Mouse (Mus musculus) gonadal fat pad, adult 2 months (tissue): ENCODE measurements around the gene Apobr. TPM values are rescaled to one million over a fixed set of nuclear protein-coding genes. Genes with fewer than 3 reads are reported as not detected.

Source experiments
- DNase-seq: peaks from one replicate; pipeline ENCODE4 v3.0.0-alpha.2; 2012; ENCODE audit warnings: low read depth
- polyA plus RNA-seq: library from polyadenylated mRNA; depleted of rRNA; stranded (reverse); fragments of >200 nt; gene quantifications from 2 replicates; pipeline ENCODE4 v1.2.3, GENCODE M21; 2012; rRNA removed

Apobr gene
- 22.4 and 30.5 TPM in 2 replicates for polyA plus RNA-seq

DNA sequence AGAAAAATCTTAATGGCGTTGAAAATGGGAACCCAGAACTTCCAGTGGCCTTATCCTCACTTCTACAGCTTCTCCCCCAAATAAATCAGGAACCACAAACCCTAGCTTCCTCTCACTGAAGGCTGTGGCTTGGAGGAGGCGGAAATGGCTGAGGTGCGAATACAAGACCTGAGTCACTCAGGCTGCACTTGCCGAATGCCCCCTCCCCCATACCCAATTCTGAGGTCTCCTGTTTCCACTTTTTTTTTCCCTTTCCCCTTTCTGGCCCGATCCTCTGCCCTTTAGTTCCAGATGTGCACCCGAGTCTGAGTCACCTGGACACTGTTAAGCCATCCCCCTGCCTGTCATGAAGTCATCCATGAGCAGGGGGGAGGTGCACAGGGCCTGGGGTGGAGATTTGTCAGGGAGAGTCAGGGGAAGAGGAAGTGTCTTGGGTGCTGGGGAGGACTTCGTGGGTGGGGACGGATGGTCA lies at the start of gene Apobr:
Apobr (plus strand) TSS at position 437 of the 472 bp plus-strand sequence.
- DNase-seq, result no peak

DNA sequence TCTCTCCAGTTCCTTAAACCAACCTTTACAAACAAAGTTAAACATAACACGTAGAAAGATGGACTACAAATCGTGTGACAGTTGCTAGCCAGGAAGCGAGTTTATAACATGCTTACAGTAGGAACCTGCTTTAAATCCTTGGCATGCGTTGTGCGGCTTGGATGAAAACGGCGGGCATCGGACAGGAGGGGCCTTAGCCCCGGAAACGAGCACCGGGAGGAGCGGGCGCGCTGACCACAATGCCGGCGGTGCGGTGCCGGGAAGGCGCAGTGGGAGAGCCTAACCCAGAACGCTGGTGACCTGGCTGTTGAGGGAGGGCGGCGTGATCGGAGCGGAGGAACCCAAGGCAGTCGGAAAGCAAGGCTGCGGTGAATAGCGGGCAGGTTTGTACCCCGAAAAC lies 49.0 kb upstream of the Apobr start:
- DNase-seq, result no peak

DNA sequence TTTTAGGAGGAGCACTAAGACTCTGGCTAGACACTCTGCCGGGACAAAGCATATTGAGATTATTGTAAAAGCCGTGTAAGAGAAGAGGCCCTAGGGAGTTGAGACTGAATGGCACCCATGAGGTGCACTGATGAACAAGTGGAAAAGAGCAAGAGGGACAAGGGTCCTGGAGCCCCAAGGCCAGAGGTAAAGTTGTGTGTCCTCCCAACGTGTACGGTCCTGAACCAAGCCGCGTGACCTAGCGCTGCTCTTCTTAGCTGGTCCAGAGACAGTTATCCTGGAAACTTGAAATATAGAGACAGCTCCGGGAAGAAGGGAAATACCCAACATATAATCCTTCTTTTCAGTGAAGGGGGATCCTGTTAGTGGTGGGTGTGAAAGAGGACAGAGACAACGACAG lies 48.3 kb upstream of the Apobr start:
- no peak for DNase-seq

DNA sequence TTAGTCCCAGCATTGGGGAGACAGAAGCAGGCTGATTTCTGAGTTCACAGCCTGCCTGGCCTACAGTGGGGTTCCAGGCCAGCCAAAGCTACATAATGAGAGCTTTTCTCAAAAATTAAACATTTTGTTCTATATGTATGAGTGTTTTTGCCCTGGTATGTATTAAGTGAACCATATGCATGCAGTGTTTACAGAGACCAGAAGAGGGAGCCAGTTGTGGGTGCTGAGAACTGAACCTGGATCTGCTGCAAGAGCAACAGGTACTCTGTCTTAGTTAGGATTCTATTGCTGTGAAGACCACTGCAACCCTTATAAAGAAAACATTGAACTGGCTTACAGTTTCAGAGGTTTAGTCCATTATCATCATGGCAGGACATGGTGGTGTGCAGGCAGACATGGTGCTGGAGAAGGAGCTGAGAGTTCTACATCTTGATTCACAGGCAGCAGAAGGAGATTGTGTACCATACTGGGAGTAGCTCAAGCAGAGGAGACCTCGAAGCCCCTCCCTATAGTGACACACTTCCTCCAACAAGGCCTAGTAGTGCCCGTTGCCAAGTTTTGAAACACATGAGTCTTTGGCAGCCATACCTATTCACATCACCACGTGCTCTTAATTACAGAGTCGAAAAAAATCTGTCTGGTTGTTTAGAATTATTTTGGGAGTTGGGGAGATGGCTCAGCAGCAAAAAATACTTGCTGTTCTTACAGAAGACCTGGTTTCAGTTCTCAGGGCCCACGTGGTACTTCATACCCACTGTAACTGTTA lies 46.7 kb upstream of the Apobr start:
- no peak for DNase-seq

DNA sequence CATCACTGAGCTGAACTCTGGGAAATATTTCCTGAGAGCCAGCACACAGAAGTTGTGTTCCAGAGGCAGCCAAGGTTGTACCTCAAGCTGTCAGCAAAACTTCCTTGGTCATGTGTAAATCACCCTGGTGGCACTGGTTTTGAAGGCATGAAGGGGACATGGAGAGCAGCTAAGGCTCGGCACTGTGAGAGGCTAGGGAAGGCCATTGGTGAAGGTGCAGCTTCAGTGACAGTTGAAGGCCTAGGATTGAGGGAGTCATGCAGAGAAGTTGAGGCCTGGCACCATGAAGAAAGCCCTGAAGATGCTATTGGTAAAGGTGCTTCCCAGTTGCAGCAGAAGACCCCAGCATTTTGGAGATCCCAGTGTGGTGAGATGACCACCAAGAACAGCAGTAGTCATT lies 43.1 kb upstream of the Apobr start:
- DNase-seq, result no peak

DNA sequence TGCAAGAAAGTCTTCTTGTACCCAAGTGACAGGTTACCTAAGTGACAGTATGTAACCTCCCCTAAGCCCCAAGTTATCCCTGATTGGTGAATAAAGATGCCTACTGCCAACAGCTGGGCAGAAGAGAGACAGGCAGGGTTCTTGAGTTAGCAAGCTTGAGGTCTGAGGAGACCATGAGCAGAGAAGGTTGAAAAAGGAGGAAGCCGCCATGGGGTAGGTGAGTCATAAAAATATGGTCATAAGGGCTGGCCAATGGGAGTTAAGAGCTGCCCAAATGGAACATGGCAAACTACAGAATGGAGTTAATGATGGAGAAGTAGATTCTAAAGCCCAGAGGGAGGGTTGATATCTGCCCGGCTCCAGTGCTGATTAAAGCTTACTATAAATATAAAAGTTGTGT lies 39.1 kb upstream of the Apobr start:
- DNase-seq, result no peak

DNA sequence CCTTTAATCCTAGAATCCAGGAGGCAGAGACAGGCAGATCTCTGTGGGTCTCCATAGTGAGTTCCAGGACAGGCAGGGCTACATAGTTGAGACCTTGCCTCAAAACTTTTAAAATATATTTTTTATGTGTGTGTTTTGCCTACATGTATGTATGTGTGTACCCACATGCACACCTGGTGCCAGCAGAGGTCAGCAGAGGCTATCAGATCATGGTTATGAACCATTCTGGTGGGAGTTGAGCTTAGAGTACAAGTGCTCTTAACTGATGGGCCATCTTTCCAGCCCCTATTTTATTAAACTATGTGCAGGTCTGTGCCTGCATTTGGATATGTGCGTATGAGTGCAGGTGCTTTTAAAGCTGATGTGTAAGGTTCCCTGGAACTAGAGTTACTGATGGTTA lies 29.9 kb upstream of the Apobr start:
- no peak for DNase-seq

DNA sequence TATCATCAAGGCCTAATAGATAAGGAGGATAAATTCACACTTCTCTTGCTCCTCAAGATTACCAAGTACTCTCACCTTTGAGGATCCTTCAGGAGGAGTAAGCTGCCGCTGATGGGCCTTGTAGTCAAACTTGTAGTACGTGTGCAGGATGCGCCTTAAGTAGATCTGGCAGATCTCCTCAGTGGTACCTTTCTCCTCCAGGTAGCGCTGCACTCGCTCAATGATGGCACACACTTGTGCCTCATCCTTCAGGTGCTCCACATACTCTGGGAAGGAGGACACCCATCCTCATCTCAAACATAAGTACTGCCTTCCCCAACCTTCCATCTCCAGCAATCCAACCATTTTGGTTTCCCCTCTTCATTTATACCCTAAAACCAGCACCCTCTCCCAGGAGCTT lies 28.1 kb upstream of the Apobr start:
- DNase-seq, result no peak

DNA sequence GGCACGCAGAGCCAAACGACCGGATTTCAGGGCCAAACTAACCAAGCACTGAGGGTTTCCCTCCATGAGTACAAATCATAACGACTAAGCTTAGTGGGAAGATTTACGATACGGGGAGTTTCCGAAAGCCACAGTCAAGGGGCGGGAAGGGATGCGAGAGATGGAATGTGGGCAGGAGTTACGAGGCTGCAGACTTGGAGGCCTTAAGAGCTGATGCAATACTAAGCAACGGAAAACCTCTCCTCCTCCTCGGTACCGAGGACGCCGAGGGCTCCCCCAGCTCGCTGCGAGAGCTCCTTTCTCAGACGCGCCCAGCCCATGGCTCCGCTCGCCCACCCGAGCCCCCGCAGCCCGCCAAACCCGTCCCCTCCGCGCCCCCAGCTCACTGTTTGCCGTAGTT lies 19.0 kb upstream of the Apobr start:
- DNase-seq, result peak; percentile 68

DNA sequence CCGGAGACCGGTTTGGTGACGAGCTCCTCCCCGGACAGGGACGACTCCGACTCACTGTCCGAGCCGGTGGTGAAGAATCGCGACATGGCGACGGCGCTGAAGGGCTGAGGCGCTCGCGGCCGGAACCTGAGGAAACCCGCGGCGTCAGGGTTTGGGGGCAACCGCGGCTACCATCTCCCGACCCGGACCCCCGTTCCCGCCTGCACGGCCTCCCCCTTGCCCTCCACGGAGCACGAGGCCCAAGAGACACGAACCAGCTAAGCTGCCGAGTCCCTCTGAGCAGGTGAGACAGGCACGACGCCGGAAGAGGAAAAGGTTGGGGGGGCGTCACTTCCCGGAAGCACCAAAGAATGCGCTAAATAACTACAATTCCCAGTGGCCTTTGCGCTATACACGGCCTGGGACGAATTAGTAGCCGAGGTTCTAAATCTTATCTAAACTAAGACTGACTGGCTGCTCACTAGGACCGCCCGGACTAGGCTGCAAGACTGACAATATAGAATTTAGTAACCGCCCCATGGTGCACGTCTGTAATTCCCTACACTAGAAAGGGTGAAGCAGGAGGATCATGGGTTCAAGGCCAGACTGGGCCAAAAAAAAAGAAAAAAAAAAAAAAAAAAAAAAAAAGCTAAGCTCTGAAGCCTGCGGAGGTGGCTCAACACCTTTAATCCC lies 18.5 kb upstream of the Apobr start, which contains the start of gene Eif3c:
Eif3c (minus strand) TSS at position 318 of the 672 bp plus-strand sequence.
- DNase-seq, result peak; percentile 76

DNA sequence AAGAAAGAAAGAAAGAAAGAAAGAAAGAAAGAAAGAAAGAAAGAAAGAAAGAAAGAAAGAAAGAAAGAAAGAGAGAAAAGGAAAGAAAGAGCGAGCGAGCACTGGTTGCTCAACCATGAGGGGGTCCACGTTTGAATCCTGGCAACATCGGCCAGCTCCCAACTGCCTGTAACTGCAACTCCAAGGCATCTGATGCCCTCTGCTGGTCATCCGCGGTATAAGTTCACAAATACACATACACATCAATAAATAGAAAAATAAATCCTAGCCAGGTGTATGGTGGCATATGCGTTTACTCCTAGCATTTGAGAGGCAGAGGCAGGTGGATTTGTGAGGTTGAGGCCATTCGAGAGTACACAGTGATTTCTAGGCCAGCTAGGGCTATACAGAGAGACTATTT lies 7.8 kb upstream of the Apobr start:
- no peak for DNase-seq

DNA sequence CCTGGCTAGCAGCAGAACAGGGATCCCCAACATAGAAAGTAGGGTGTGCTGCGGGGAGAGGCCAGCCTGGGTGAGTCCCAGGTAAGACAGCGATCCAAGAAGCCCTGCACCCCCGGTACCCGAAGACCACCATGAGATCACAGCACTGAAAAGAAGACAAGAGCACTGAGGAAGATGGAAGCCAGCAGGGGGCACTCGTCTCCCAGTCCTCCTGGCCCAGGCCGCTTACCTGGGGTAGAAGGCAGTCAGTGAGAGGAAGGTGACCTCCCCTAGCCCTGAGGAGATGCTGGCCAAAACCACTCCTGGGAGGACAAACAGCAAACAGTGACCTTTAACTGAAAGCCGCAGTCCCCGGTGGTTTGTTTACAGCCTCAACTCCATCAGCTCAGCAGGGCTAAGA lies 5.6 kb upstream of the Apobr start:
- DNase-seq, result no peak

DNA sequence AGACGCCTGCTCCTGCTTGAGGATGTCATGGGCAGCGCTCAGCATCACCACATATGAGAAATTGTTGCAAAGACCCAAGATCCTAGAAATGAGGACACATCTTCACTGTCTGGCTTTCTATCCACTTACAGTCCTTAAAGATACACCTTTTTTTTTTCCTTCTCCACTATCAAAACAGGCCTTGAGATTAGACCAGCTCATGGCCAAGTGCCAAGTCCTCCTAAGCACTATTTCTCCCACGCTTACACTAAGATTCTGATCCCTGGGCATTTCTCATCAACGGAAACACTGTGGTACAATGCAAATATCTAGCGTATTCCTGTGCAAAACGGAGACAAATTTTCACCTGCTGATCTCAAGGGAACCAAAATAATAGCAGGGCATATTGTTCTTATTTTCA lies 3.1 kb upstream of the Apobr start:
- no peak for DNase-seq

DNA sequence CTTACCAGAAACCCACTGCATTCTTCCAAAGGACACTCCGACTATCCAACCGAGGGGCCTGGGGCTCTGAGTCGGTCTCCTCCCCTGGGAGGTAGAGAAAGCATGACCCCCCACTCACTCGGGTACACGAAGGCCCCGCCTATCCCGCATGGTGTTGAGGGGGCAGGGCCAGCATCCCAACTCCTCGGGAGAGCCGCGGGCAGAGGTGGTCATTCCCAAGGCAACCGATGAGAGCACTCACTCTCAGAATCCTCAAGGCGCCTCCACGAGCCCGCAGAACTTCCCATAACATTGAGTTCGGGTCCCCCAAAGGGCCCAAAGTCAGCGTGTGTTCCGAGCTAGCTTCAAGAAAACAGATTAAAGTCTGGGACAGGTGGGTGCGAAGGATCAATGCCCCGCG lies 2.0 kb upstream of the Apobr start:
- DNase-seq, result no peak

DNA sequence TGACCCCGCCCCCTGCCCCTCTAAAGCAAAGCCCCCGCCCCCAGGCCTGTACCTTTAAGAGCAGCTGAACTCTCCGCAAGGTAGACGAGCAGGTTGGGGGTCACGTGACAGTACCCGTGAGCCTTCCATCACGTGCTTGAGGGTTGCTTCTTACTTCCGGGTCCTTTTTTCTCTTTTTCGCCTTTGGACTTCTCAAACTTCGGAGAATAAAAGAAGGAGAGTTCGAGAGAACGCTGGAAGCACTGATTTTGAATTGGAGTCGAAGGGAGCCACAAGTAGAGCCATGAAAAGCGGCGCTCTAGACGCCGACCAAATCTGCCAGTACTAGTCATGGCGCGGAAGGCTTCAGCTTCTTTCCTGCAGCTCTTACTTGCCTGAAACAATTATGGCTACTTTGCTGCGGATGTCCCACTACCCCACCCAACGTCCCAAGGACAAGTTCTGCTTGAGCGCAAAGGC lies 1.5 kb upstream of the Apobr start:
- DNase-seq, result no peak

DNA sequence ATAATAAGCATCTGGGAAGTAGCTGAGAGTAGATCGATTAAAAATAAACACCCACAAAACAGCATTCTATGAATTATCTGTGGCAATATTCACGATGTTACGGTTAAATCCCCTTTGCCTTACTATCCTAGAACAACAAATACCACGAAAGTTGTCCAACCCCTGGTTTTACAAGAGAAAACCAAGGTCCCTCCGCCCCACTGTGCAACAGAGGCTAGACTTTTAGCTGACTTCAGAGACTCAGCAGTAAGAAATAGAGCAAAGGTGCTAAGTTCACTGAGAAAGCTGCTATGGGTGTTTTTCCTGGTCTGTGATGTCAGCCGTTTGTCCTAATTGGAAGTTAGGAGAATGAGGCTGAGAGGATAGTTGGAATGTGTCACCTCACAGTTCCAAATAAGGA lies 981 bp upstream of the Apobr start:
- no peak for DNase-seq

DNA sequence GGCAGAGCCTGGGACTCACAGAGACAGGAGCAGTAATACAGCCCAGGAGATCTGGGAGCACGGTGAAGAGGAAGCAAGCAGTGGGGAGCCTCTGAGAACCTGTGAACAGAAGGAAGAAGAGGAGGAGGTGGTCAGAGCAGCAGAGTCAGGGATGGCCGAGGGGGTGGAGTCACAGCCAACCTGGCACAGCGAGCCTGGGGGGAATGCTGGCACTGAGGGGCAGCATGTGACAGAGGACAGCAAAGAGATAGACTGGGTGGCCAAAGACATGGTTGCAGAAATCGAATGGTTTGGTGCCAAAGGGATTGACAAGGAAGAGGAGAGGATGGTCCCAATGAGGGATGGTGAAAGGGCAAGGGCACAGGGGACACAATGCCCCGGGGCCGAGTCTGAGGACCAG lies 975 bp downstream of the Apobr start, which contains the start of gene Cln3:
Cln3 (minus strand) TSS at position 101 of the 400 bp plus-strand sequence.
- DNase-seq, result no peak

DNA sequence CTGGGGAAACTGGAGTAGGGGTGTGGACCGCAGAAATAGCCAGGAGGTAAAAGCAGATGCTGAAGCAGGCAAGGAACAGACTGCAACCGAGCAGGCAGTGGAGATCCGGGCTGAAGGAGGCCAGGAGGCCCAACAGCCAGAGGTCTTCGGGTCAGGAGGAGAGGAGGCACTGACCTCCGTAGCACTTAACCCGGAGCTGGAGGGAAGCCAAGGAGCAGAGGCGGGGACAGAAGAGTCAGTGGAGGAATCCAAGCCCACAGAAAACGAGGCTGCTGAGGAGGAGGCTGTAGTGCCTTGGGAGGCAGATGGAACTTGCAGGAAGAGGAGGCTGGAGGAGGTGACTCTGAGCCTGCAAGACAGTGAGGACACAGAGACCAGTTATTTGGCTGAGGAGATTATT lies 2.1 kb downstream of the Apobr start:
- no peak for DNase-seq

DNA sequence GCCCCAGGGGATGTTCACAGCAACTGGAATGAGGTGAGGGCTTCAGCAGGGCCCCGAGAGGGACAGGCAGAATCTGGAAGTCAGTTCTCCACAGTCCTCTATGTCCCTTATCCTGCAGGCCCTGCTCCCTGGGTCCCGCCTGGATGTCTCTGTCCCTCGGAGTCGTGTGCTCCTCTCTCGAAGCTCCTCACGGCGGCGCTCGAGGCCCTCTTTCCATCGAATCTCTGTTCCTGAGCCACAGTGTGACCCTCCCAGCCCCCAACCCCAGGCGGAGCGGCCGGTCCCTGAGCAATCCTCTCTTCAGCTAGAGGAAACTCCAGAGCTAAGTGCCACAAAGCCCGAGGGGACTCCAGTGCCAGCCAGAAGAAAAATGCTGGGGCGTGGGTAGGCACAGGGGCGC lies 3.0 kb downstream of the Apobr start:
- no peak for DNase-seq

DNA sequence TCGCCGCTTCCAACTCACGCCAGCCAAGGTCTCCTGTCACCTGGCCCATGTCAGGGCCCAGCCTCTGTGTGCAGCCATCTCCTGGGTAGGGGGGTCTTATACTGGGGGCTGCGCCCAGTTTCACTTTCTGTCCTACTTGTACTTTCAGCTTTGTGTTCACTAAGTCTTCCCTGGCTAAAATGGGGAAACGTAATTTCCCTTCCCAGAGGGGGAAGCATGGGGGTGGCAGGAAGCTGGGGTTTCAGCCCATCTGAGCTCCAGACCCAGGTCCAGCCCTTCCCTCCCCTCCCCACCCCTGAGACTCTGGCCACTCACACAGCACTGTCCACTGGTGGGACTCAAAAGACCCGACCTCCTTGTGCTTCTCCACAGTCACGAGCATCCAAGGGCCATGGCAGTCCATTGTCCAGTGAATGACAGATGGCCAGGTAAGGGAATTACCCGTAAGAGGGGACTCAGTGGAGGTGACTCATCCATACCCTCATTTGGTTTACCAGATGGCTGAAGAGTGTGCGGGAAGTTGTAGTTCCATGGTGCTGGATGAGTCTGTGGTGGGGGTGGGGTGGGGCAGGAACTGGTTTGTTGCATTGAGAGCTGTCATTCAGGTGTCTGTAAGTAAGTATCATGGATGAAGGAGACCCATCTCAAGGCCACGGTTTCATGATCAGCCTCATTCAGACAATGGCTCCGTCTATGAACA lies 10.3 kb downstream of the Apobr start, which contains the start of gene Il27:
Il27 (minus strand) TSS at position 80 of the 700 bp plus-strand sequence.
- DNase-seq, result no peak

DNA sequence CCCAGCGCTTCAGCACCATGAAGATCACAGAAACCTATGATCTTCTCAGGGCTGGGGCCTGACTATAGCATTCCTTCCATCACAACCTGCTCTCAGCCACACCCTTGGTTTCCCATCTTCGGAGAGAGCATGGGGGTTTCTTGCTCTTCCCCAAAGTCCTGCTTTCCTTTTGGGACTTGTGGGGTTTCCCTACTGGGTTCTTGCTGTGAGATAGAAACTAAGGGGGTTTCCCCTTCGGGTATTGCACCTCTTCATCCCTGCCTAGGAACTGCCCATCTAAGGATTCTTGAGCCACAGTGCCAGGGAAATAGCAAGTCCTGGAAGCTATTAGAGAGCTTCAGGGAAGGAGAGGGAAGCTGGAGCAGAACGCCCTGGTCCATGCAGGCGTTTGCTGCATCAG lies 11.1 kb downstream of the Apobr start:
- DNase-seq, result no peak

DNA sequence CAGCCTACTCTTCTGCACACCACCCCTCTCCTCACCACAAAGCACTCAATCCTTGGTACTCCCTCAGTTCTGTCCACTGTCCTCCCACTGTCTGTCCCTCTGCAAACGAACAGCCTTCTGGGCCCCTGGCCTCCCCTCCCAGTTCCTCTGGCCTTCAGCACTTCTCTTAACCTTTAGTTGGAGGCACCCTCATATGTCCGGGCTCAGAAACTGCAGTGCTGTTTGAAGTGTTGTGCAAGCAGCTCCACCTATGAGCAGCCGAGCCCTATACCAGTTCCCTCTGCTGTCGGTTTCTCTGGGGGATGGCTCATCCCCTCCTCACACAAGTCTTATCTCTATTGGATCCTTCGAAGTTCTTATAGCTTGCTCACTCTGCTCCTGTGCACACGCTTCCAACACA lies 11.7 kb downstream of the Apobr start:
- no peak for DNase-seq
